Mouse (Mus musculus): ENCODE data around the gene Camk1d. TPM values are rescaled to one million over a fixed set of nuclear protein-coding genes. Genes with fewer than 3 reads are reported as not detected.
A peak's percentile ranks its signal among the peaks of the same experiment; 100 is the strongest.

Camk1d gene
- polyA plus RNA-seq, 1 experiment from 2014 or later, result 0.59 TPM

- DNase-seq (ENCODE audit: low spot score), result no peak
- no peaks in the 10 kb centered on the region for H3K27me3 ChIP-seq (replicated peaks; ENCODE audit: low read depth, poor library complexity, severe bottlenecking)
- H3K27ac ChIP-seq (replicated peaks), result no peak overlapping the region
- no peaks in the 10 kb centered on the region for H3K4me1 ChIP-seq
- no peak overlapping the region for H3K4me3 ChIP-seq
- H3K36me3 ChIP-seq (replicated peaks), result no peaks in the 10 kb centered on the region
- WGBS, result 94% methylated on average over 2 of the region's 2 CpGs
- no peaks in the 10 kb centered on the region for H3K9me3 ChIP-seq
Measured at GRCm38 (mm10) chr2:5702370-5702769, 11.9 kb downstream of the Camk1d start.

- WGBS, result 98% methylated on average over 3 of the region's 3 CpGs
- no peak for DNase-seq (ENCODE audit: low spot score)
- no peaks in the 10 kb centered on the region for H3K9me3 ChIP-seq
- no peaks in the 10 kb centered on the region for H3K4me1 ChIP-seq
- H3K27ac ChIP-seq (replicated peaks), result no peak overlapping the region
- no peak overlapping the region for H3K4me3 ChIP-seq
- H3K36me3 ChIP-seq (replicated peaks), result no peaks in the 10 kb centered on the region
- H3K27me3 ChIP-seq (replicated peaks; ENCODE audit: low read depth, poor library complexity, severe bottlenecking), result no peaks in the 10 kb centered on the region
Measured at GRCm38 (mm10) chr2:5700931-5701330, 13.4 kb downstream of the Camk1d start.

DNA sequence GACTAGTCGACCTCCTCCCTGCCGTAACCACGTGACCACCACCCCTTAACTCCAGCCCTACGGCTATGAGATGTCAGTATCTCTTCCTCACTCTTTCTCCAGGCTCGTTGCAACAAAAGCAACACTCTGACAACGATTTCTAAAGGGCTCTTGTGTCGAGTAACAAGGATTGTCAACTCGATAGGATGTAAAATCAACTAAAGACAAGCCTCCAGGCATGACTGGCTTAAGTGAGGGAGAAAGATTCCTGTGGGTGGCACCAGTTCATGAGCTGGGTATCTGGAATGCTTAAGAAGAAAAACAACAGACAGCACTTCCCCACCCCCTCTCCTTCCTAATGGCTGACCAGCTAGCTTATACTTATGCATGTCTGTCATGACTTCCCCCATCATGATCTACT, 15.9 kb downstream of the Camk1d start:
- Histone ChIP-seq H3K36me3 (replicated peaks) (no peaks in the 10 kb centered on the region), H3K27me3 (replicated peaks; ENCODE audit: low read depth, poor library complexity, severe bottlenecking) (no peaks in the 10 kb centered on the region), H3K4me3 (no peak overlapping the region), H3K4me1 (no peaks in the 10 kb centered on the region), H3K9me3 (no peaks in the 10 kb centered on the region), H3K27ac (replicated peaks) (no peak overlapping the region)
- WGBS, result 52% methylated on average over 8 of the region's 8 CpGs
- DNase-seq (ENCODE audit: low spot score), result no peak

DNA sequence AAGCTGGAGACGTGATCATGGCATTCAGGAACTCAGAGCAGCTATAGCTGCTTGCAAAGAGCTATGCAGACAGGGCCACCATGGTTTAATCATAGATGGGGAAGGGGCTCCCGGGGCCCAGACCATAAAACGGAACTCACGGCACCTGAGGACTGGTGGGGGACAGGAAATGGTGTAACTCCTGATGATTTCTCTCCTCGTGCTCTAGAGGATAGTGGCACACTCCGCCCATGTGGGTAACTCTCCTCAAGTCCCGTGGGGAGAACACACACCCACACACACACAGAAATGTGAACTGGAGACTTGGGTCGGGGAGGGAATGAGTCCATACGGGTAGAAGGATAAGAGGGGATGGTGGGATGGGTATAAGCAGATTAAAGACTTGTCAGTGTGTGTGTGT, 20.2 kb downstream of the Camk1d start:
- WGBS, result 85% methylated on average over 9 of the region's 9 CpGs

DNA sequence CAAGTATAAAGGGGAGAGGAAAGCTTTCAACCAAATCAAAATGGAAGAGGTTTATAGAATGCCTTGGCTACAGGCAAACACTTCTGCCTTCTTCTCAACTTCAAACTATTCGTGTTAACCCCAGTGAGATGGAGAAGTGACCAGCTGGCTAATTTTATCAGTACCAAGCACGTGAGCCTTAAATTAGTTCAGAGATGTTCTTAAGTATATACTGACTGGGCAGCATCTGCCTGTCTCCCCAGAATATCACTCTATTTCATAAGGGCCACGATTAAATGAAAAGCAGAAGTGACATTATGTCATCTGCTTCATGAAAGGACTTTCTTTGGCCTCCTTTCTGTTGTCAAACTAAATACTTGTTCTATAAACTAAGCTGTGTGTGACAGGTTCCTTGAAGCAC, 22.6 kb downstream of the Camk1d start:
- no peak for DNase-seq (ENCODE audit: low spot score)
- Histone ChIP-seq H3K27me3 (replicated peaks; ENCODE audit: low read depth, poor library complexity, severe bottlenecking) (no peaks in the 10 kb centered on the region), H3K9me3 (no peaks in the 10 kb centered on the region), H3K36me3 (replicated peaks) (no peaks in the 10 kb centered on the region), H3K4me1 (no peaks in the 10 kb centered on the region), H3K27ac (replicated peaks) (no peak overlapping the region), H3K4me3 (no peak overlapping the region)
- 82% methylated on average over 3 of the region's 3 CpGs for WGBS

More for the DNA sequence above, 20.2 kb downstream of the Camk1d start:
- no peak overlapping the region for H3K27ac ChIP-seq (replicated peaks)
- H3K4me1 ChIP-seq, result no peaks in the 10 kb centered on the region
- no peak for DNase-seq (ENCODE audit: low spot score)
- no peaks in the 10 kb centered on the region for H3K36me3 ChIP-seq (replicated peaks)
- no peaks in the 10 kb centered on the region for H3K27me3 ChIP-seq (replicated peaks; ENCODE audit: low read depth, poor library complexity, severe bottlenecking)
- H3K9me3 ChIP-seq, result no peaks in the 10 kb centered on the region
- no peak overlapping the region for H3K4me3 ChIP-seq

- H3K27me3 ChIP-seq (replicated peaks; ENCODE audit: low read depth, poor library complexity, severe bottlenecking), result no peaks in the 10 kb centered on the region
- H3K36me3 ChIP-seq (replicated peaks), result no peaks in the 10 kb centered on the region
- no peak overlapping the region for H3K4me3 ChIP-seq
- no peaks in the 10 kb centered on the region for H3K4me1 ChIP-seq
- no peak for DNase-seq (ENCODE audit: low spot score)
- no peaks in the 10 kb centered on the region for H3K9me3 ChIP-seq
- WGBS, result 97% methylated on average over 4 of the region's 4 CpGs
- H3K27ac ChIP-seq (replicated peaks), result no peak overlapping the region
Measured at GRCm38 (mm10) chr2:5683366-5683765, 30.9 kb downstream of the Camk1d start.

DNA sequence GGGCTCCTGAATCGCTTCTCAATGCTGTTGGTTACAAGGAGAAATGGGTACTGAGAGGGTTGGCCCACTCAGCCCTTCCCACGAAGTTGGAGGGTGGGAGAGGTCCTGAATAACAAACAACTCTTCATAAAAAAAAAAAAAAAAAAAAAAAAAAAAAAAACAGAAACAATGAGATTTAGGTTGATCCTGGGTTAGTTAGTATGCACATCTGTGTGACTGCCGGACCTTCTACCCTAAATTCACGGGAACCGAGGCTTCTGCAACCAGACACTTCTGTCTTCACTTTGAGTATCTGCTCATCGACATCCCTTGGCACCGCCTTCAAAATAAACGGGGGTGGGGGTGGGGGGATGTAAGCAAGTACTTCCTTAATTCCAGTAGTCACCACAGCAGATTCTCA, 32.4 kb downstream of the Camk1d start:
- H3K4me3 ChIP-seq, result no peak overlapping the region
- H3K4me1 ChIP-seq, result no peaks in the 10 kb centered on the region
- no peak overlapping the region for H3K27ac ChIP-seq (replicated peaks)
- 89% methylated on average over 8 of the region's 8 CpGs for WGBS
- H3K27me3 ChIP-seq (replicated peaks; ENCODE audit: low read depth, poor library complexity, severe bottlenecking), result no peaks in the 10 kb centered on the region
- no peaks in the 10 kb centered on the region for H3K9me3 ChIP-seq
- no peak for DNase-seq (ENCODE audit: low spot score)
- no peaks in the 10 kb centered on the region for H3K36me3 ChIP-seq (replicated peaks)

GRCm38 (mm10) chr2:5681302-5681701, 33.0 kb downstream of the Camk1d start:
- H3K27ac ChIP-seq (replicated peaks), result no peak overlapping the region
- H3K4me1 ChIP-seq, result peaks cover 5% of the 10 kb centered on the region
- H3K9me3 ChIP-seq, result no peaks in the 10 kb centered on the region
- no peaks in the 10 kb centered on the region for H3K27me3 ChIP-seq (replicated peaks; ENCODE audit: low read depth, poor library complexity, severe bottlenecking)
- H3K4me3 ChIP-seq, result no peak overlapping the region
- DNase-seq (ENCODE audit: low spot score), result no peak
- H3K36me3 ChIP-seq (replicated peaks), result no peaks in the 10 kb centered on the region
- WGBS, result 87% methylated on average over 7 of the region's 7 CpGs

DNA sequence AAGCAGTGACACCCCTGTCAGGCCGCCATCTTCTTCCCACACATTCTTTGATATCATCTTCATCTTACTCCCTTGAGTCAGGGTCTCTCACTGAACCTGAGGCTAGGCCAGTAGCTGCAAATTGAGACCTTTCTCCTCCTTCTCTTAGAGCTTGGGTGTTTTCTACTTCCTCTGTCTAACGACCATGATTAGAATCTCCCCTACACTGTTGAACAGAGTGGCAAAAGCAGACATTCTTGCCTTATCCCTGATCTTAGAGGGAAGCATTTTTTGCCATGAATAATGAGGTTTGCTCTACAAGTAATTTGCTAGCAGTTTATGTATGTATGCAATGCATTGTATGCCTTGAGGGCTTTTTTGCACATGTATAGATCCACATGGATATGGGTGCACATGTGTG, 35.3 kb downstream of the Camk1d start:
- Histone ChIP-seq H3K36me3 (replicated peaks) (no peaks in the 10 kb centered on the region), H3K27me3 (replicated peaks; ENCODE audit: low read depth, poor library complexity, severe bottlenecking) (no peaks in the 10 kb centered on the region), H3K4me1 (peaks cover 14% of the 10 kb centered on the region), H3K27ac (replicated peaks) (no peak overlapping the region), H3K4me3 (no peak overlapping the region), H3K9me3 (no peaks in the 10 kb centered on the region)
- no peak for DNase-seq (ENCODE audit: low spot score)
- WGBS, result 82% methylated on average over 2 of the region's 2 CpGs

GRCm38 (mm10) chr2:5677472-5677871, 36.8 kb downstream of the Camk1d start:
- no peaks in the 10 kb centered on the region for H3K9me3 ChIP-seq
- no peak overlapping the region for H3K27ac ChIP-seq (replicated peaks)
- no peak overlapping the region for H3K4me3 ChIP-seq
- no peaks in the 10 kb centered on the region for H3K36me3 ChIP-seq (replicated peaks)
- peaks cover 14% of the 10 kb centered on the region for H3K4me1 ChIP-seq
- 86% methylated on average over 2 of the region's 2 CpGs for WGBS
- DNase-seq (ENCODE audit: low spot score), result no peak
- no peaks in the 10 kb centered on the region for H3K27me3 ChIP-seq (replicated peaks; ENCODE audit: low read depth, poor library complexity, severe bottlenecking)

DNA sequence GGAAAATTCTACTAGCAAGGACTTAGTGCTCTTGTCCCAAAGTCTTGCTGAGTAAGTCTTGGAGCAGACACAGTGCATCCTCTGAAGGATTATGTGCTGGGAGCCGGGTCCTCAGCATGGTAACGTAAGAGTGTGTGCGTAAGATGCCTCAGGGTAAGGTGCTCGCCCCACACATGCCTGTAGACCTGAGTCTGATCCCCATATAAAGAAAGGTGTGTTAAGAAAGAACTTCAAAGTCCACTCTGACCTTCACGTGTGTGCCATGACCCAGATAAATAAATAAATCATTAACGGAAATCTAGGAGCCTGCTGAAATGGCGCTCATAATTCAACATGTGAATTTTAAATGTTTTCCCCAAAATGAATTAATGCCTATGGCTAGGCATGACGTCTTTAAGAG, 37.5 kb downstream of the Camk1d start:
- Histone ChIP-seq H3K4me3 (no peak overlapping the region), H3K36me3 (replicated peaks) (no peaks in the 10 kb centered on the region)

DNA sequence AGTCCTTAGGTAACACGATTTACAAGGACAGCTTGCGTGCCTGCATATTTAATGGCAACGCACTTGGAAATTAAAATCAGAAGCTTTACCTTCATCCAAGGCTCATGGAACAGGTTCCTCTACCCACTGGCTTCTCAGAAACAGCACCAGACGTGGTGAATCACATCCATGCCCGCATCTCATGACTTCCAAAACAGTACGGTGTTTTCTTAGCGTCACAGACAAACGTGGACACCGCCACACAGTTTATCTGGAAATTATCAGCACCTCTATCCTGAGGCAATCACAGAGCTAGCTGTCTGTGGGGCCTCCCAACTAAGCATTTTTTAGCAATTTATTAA, 38.2 kb downstream of the Camk1d start:
- no peak overlapping the region for H3K4me3 ChIP-seq
- no peaks in the 10 kb centered on the region for H3K27me3 ChIP-seq (replicated peaks; ENCODE audit: low read depth, poor library complexity, severe bottlenecking)
- 51% methylated on average over 9 of the region's 9 CpGs for WGBS
- H3K36me3 ChIP-seq (replicated peaks), result no peaks in the 10 kb centered on the region
- H3K27ac ChIP-seq (replicated peaks), result no peak overlapping the region
- DNase-seq (ENCODE audit: low spot score), result peak; percentile 9
- H3K9me3 ChIP-seq, result no peaks in the 10 kb centered on the region
- H3K4me1 ChIP-seq, result peaks cover 14% of the 10 kb centered on the region

More for the DNA sequence above, 37.5 kb downstream of the Camk1d start:
- DNase-seq (ENCODE audit: low spot score), result no peak
- Histone ChIP-seq H3K27me3 (replicated peaks; ENCODE audit: low read depth, poor library complexity, severe bottlenecking) (no peaks in the 10 kb centered on the region), H3K4me1 (peaks cover 14% of the 10 kb centered on the region), H3K9me3 (no peaks in the 10 kb centered on the region), H3K27ac (replicated peaks) (no peak overlapping the region)
- WGBS, result 73% methylated on average over 8 of the region's 8 CpGs

DNA sequence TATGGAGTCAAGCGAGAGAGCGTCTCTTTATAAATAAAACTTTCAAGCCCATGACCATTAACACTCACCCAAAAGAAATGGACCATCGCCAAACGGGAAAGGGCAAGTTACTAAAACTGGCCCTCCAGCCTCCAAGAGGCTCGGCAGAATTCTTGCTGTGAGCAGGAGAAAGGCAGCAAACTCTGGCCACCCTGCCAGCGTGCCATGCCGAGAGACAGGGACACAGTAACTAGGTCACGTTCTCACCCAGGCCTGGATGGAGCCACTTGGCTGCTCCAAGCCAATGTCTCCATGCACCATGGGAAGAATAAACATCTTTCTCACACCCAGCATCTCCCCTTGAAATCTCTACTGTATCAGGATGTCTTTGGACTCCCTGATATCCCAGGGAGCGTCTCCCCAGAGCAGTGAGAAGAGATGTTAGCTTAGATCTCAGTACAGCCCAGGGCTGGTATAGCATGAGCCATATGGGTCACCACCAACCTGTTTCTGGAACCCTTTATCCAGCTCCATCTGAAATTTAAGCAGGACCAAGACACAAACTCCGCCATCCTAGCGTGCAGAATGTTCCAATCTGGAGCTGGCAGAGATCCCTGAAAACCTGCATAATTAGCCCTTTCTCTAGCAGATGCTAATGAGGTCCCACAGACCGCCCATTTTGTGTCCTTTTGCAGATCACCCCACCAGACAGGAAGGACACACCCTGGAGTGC, 38.7 kb downstream of the Camk1d start:
- H3K9me3 ChIP-seq, result no peaks in the 10 kb centered on the region
- WGBS, result 82% methylated on average over 12 of the region's 12 CpGs
- H3K36me3 ChIP-seq (replicated peaks), result no peaks in the 10 kb centered on the region
- no peak for DNase-seq (ENCODE audit: low spot score)
- H3K27me3 ChIP-seq (replicated peaks; ENCODE audit: low read depth, poor library complexity, severe bottlenecking), result no peaks in the 10 kb centered on the region
- no peak overlapping the region for H3K27ac ChIP-seq (replicated peaks)
- H3K4me3 ChIP-seq, result no peak overlapping the region
- H3K4me1 ChIP-seq, result peaks cover 14% of the 10 kb centered on the region
